Mouse (Mus musculus) olfactory bulb, adult 2 months (tissue): Measurements from ENCODE around the gene Slk. TPM values are rescaled to one million over a fixed set of nuclear protein-coding genes. Genes with fewer than 3 reads are reported as not detected.

ENCODE experiments used
- H3K27ac ChIP-seq: fragments of 200-500 bp; 2 replicates; pipeline ENCODE4 v1.5.1; 2012; ENCODE audit warnings: low read depth, low read length; ENCODE audit not compliant: insufficient read depth
- H3K4me1 ChIP-seq: fragments of 200-500 bp; 2 replicates; pipeline ENCODE4 v1.6.1; 2012; ENCODE audit warnings: low read length; ENCODE audit not compliant: control insufficient read depth, insufficient read depth
- H3K4me3 ChIP-seq: fragments of 200-500 bp; 2 replicates; pipeline ENCODE4 v1.5.1; 2012; ENCODE audit warnings: mild to moderate bottlenecking, low read depth, low read length, moderate library complexity; ENCODE audit not compliant: insufficient read depth
- CTCF ChIP-seq: fragments of 200-500 bp; IDR thresholded peaks from 2 replicates; pipeline ENCODE4 v1.5.1; 2012; ENCODE audit warnings: low read depth, mild to moderate bottlenecking, low read length, moderate library complexity; ENCODE audit not compliant: insufficient read depth
- POLR2A ChIP-seq: fragments of 200-500 bp; IDR thresholded peaks from 2 replicates; pipeline ENCODE4 v1.6.1; 2012; ENCODE audit warnings: mild to moderate bottlenecking, low read depth, low read length, moderate library complexity; ENCODE audit not compliant: insufficient read depth
- WGBS: fragments of 180-500 bp; shearing (Covaris S2); methylation state at CpG from one replicate; pipeline ENCODE4 v1.1.7; 2018; 5-methylcytosine and 5-hydroxymethylcytosine counted together
- polyA plus RNA-seq: library from polyadenylated mRNA; stranded (reverse); fragments of >200 nt; gene quantifications from 2 replicates; pipeline ENCODE4 v1.2.4, GENCODE M21; 2012; ENCODE audit warnings: low replicate concordance; ENCODE audit not compliant: missing spikeins, insufficient read depth, insufficient read length

The Slk gene
- polyA plus RNA-seq, 1 experiment: 165 TPM

- H3K4me1 ChIP-seq: no peaks in the 10 kb centered on the region
- no peak for TF ChIP-seq POLR2A
- TF ChIP-seq CTCF: no peak
- H3K27ac ChIP-seq: no peak overlapping the region
- WGBS: 67% methylated on average over 2 of the region's 2 CpGs
- no peak overlapping the region for H3K4me3 ChIP-seq
Observed at GRCm38 (mm10) chr19:47643910-47644309, 64.4 kb downstream of the Slk start.

- 38% methylated on average over 6 of the region's 6 CpGs for WGBS
- no peaks in the 10 kb centered on the region for H3K4me1 ChIP-seq
- no peak overlapping the region for H3K27ac ChIP-seq
- no peak overlapping the region for H3K4me3 ChIP-seq
- TF ChIP-seq CTCF (no peak), POLR2A (no peak)
Observed at GRCm38 (mm10) chr19:47645583-47645982, 66.1 kb downstream of the Slk start.

- Histone ChIP-seq H3K4me1 (no peaks in the 10 kb centered on the region), H3K27ac (no peak overlapping the region), H3K4me3 (no peak overlapping the region)
- TF ChIP-seq CTCF (no peak), POLR2A (no peak)
- WGBS: 72% methylated on average over 6 of the region's 6 CpGs
Observed at GRCm38 (mm10) chr19:47646508-47647120, 67.1 kb downstream of the Slk start.

- H3K4me3 ChIP-seq: no peak overlapping the region
- TF ChIP-seq POLR2A (no peak), CTCF (no peak)
- 96% methylated on average over 6 of the region's 6 CpGs for WGBS
- no peaks in the 10 kb centered on the region for H3K4me1 ChIP-seq
- no peak overlapping the region for H3K27ac ChIP-seq
Observed at GRCm38 (mm10) chr19:47649071-47649470, 69.6 kb downstream of the Slk start.

GRCm38 (mm10) chr19:47650366-47651159 is 71.1 kb downstream of the Slk start:
- Histone ChIP-seq H3K4me3 (no peak overlapping the region), H3K27ac (no peak overlapping the region), H3K4me1 (peaks cover 8% of the 10 kb centered on the region)
- WGBS: 84% methylated on average over 16 of the region's 16 CpGs
- no peak for TF ChIP-seq CTCF
- TF ChIP-seq POLR2A: no peak

- Histone ChIP-seq H3K4me3 (no peak overlapping the region), H3K27ac (no peak overlapping the region), H3K4me1 (peaks cover 8% of the 10 kb centered on the region)
- TF ChIP-seq POLR2A: no peak
- TF ChIP-seq CTCF: no peak
- WGBS: 85% methylated on average over 5 of the region's 5 CpGs
Observed at GRCm38 (mm10) chr19:47651160-47651480, 71.6 kb downstream of the Slk start.

- 82% methylated on average over 8 of the region's 8 CpGs for WGBS
- Histone ChIP-seq H3K4me3 (no peak overlapping the region), H3K4me1 (peaks cover 8% of the 10 kb centered on the region), H3K27ac (no peak overlapping the region)
- TF ChIP-seq CTCF (no peak), POLR2A (no peak)
Observed at GRCm38 (mm10) chr19:47652255-47652654, 72.8 kb downstream of the Slk start.

- H3K4me3 ChIP-seq: no peak overlapping the region
- no peak overlapping the region for H3K27ac ChIP-seq
- peaks cover 8% of the 10 kb centered on the region for H3K4me1 ChIP-seq
- 86% methylated on average over 8 of the region's 8 CpGs for WGBS
- TF ChIP-seq POLR2A: no peak
- TF ChIP-seq CTCF: no peak
Observed at GRCm38 (mm10) chr19:47653173-47653572, 73.7 kb downstream of the Slk start.

GRCm38 (mm10) chr19:47654896-47655295 is 75.4 kb downstream of the Slk start:
- peaks cover 11% of the 10 kb centered on the region for H3K4me1 ChIP-seq
- 61% methylated on average over 11 of the region's 11 CpGs for WGBS
- no peak overlapping the region for H3K27ac ChIP-seq
- H3K4me3 ChIP-seq: no peak overlapping the region
- TF ChIP-seq CTCF (no peak), POLR2A (no peak)

- no peak for TF ChIP-seq POLR2A
- peak; percentile 41 for TF ChIP-seq CTCF
- Histone ChIP-seq H3K4me3 (no peak overlapping the region), H3K27ac (no peak overlapping the region), H3K4me1 (peaks cover 11% of the 10 kb centered on the region)
- WGBS: 46% methylated on average over 5 of the region's 5 CpGs
Observed at GRCm38 (mm10) chr19:47658914-47659535, 79.5 kb downstream of the Slk start.
